Mouse (Mus musculus) erythroblast, embryonic 14.5 days (primary cell): Measurements from ENCODE around the gene Ppp1r32. TPM values are rescaled to one million over a fixed set of nuclear protein-coding genes. Genes with fewer than 3 reads are reported as not detected.

Source experiments
- H3K27me3 ChIP-seq: 2 replicates; pipeline ENCODE4 v1.6.1; 2012; ENCODE audit warnings: inconsistent platforms; ENCODE audit not compliant: control insufficient read depth
- H3K36me3 ChIP-seq: 2 replicates; pipeline ENCODE4 v1.6.1; 2012; ENCODE audit warnings: mild to moderate bottlenecking, inconsistent platforms; ENCODE audit not compliant: control insufficient read depth
- H3K4me1 ChIP-seq: 2 replicates; pipeline ENCODE4 v1.6.1; 2012; ENCODE audit warnings: inconsistent platforms; ENCODE audit not compliant: control insufficient read depth
- H3K4me3 ChIP-seq: replicated peaks from 2 replicates; pipeline ENCODE3; 2012; ENCODE audit warnings: moderate library complexity, mild to moderate bottlenecking, inconsistent platforms
- H3K9me3 ChIP-seq: 2 replicates; pipeline ENCODE4 v1.6.1; 2012; ENCODE audit warnings: low read length, inconsistent platforms, mixed read lengths; ENCODE audit not compliant: control insufficient read depth
- GATA1 ChIP-seq: IDR thresholded peaks from 2 replicates; pipeline ENCODE4 v1.6.1; 2012; ENCODE audit warnings: low read length, inconsistent platforms, mixed read lengths
- TAL1 ChIP-seq: IDR thresholded peaks from 3 replicates; pipeline ENCODE4 v1.6.1; 2012; ENCODE audit warnings: low read length, inconsistent platforms, mixed read lengths
- polyA plus RNA-seq: library from polyadenylated mRNA; stranded (reverse); fragments of >175 nt; gene quantifications from 2 replicates; pipeline ENCODE4 v1.2.3, GENCODE M21; 2012

Gene Ppp1r32
- polyA plus RNA-seq, 1 experiment: 0.16 TPM

- Histone ChIP-seq H3K4me1 (no peaks in the 10 kb centered on the region), H3K27me3 (peaks cover 34% of the 10 kb centered on the region), H3K4me3 (no peak overlapping the region), H3K36me3 (no peaks in the 10 kb centered on the region), H3K9me3 (no peaks in the 10 kb centered on the region)
- TF ChIP-seq GATA1: no peak
- no peak for TF ChIP-seq TAL1
Observed at GRCm38 (mm10) chr19:10464427-10464826, 18.3 kb downstream of the Ppp1r32 start.

- Histone ChIP-seq H3K9me3 (peaks cover 8% of the 10 kb centered on the region; the same call in 1 of the 2 replicates), H3K4me1 (peaks cover 5% of the 10 kb centered on the region), H3K27me3 (peaks cover 62% of the 10 kb centered on the region), H3K4me3 (no peak overlapping the region), H3K36me3 (no peaks in the 10 kb centered on the region)
- TF ChIP-seq GATA1: no peak
- no peak for TF ChIP-seq TAL1
Observed at GRCm38 (mm10) chr19:10461584-10461983, 21.1 kb downstream of the Ppp1r32 start.

- Histone ChIP-seq H3K4me1 (peaks cover 10% of the 10 kb centered on the region), H3K36me3 (no peaks in the 10 kb centered on the region), H3K9me3 (peaks cover 8% of the 10 kb centered on the region; the same call in 1 of the 2 replicates), H3K27me3 (peaks cover 77% of the 10 kb centered on the region), H3K4me3 (no peak overlapping the region)
- no peak for TF ChIP-seq GATA1
Observed at GRCm38 (mm10) chr19:10459907-10460306, 22.8 kb downstream of the Ppp1r32 start.

GRCm38 (mm10) chr19:10458096-10458495 is 24.6 kb downstream of the Ppp1r32 start:
- peaks cover 93% of the 10 kb centered on the region for H3K27me3 ChIP-seq

GRCm38 (mm10) chr19:10457484-10457800 is 25.3 kb downstream of the Ppp1r32 start:
- Histone ChIP-seq H3K9me3 (peaks cover 8% of the 10 kb centered on the region; the same call in 1 of the 2 replicates), H3K4me3 (no peak overlapping the region), H3K27me3 (peaks cover 98% of the 10 kb centered on the region), H3K4me1 (peaks cover 14% of the 10 kb centered on the region), H3K36me3 (no peaks in the 10 kb centered on the region)
- no peak for TF ChIP-seq TAL1
- no peak for TF ChIP-seq GATA1

More at GRCm38 (mm10) chr19:10458096-10458495, 24.6 kb downstream of the Ppp1r32 start:
- Histone ChIP-seq H3K4me3 (no peak overlapping the region), H3K4me1 (peaks cover 14% of the 10 kb centered on the region), H3K9me3 (peaks cover 8% of the 10 kb centered on the region; the same call in 1 of the 2 replicates), H3K36me3 (no peaks in the 10 kb centered on the region)
- no peak for TF ChIP-seq GATA1
- TF ChIP-seq TAL1: no peak

GRCm38 (mm10) chr19:10456752-10457483 is 25.8 kb downstream of the Ppp1r32 start, which contains the start of gene Lrrc10b:
Gene Lrrc10b, minus strand, starts transcription at chr19:10457473.
- no peaks in the 10 kb centered on the region for H3K36me3 ChIP-seq
- peaks cover 97% of the 10 kb centered on the region for H3K27me3 ChIP-seq
- peaks cover 14% of the 10 kb centered on the region for H3K4me1 ChIP-seq
- peak within 1 kb of the TSS; percentile 18 for H3K4me3 ChIP-seq
- peaks cover 8% of the 10 kb centered on the region; the same call in 1 of the 2 replicates for H3K9me3 ChIP-seq
- TF ChIP-seq GATA1 (no peak), TAL1 (no peak)

GRCm38 (mm10) chr19:10455437-10455806 is 27.3 kb downstream of the Ppp1r32 start:
- Histone ChIP-seq H3K36me3 (no peaks in the 10 kb centered on the region), H3K9me3 (peaks cover 8% of the 10 kb centered on the region; the same call in 1 of the 2 replicates), H3K27me3 (peaks cover 87% of the 10 kb centered on the region), H3K4me3 (no peak overlapping the region), H3K4me1 (peaks cover 14% of the 10 kb centered on the region)
- TF ChIP-seq TAL1 (no peak), GATA1 (no peak)

- H3K27me3 ChIP-seq: peaks cover 82% of the 10 kb centered on the region
- TF ChIP-seq TAL1 (no peak), GATA1 (no peak)
- H3K4me3 ChIP-seq: no peak overlapping the region
- no peaks in the 10 kb centered on the region for H3K36me3 ChIP-seq
- H3K9me3 ChIP-seq: peaks cover 8% of the 10 kb centered on the region; the same call in 1 of the 2 replicates
- H3K4me1 ChIP-seq: peaks cover 14% of the 10 kb centered on the region
Observed at GRCm38 (mm10) chr19:10454718-10455436, 27.9 kb downstream of the Ppp1r32 start.

- TF ChIP-seq GATA1: no peak
- TF ChIP-seq TAL1: no peak
- Histone ChIP-seq H3K36me3 (peaks cover 2% of the 10 kb centered on the region), H3K4me3 (no peak overlapping the region), H3K9me3 (peaks cover 5% of the 10 kb centered on the region; the same call in 1 of the 2 replicates), H3K4me1 (peaks cover 25% of the 10 kb centered on the region), H3K27me3 (peaks cover 31% of the 10 kb centered on the region)
Observed at GRCm38 (mm10) chr19:10449708-10450107, 33.0 kb downstream of the Ppp1r32 start.
